In the genomic region with DNA sequence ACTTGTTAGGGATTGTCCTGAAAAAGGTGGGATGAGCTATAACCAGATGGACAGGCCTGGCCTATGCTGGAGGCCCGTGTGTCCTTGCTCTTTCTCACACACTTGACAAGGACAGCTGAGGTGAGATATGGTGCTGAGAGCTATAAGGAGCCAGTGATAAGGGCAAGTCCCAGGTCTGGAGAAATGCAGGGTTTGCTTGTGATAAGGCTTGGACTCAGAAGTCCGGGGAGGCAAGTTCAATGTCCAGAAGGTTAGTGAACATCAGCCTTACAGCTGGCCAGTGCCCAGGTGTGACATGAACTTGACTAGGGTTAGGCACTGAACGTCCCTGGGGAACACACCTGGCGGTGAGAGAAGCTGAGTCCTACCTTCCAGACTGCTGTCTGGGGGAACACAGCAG, we compare ENCODE assay signal across 22 mouse cellular contexts. TPM values are rescaled to one million over a fixed set of nuclear protein-coding genes. Genes with fewer than 3 reads are reported as not detected.
"Had no signal": no experiment of that assay in that cellular context is flagged by ENCODE, and none has a peak within 500 bp of the region (broad histone marks: within the 10 kb centered on the region; RNA-seq: fewer than 3 reads in every experiment).

No protein-coding gene starts in this region.

- H3K4me2 ChIP-seq: lung, embryonic 15.5 days; midbrain, embryonic 12.5 days; neural tube, embryonic 13.5 days; neural tube, embryonic 15.5 days had no signal

- H3K4me3 ChIP-seq: lung, embryonic 15.5 days; midbrain, embryonic 10.5 days; midbrain, embryonic 12.5 days; myocyte; neural tube, embryonic 13.5 days; neural tube, embryonic 15.5 days had no signal

- H3K9me3 ChIP-seq: lung, embryonic 15.5 days; midbrain, embryonic 10.5 days; midbrain, embryonic 12.5 days; neural tube, embryonic 13.5 days; neural tube, embryonic 15.5 days had no signal

- ATAC-seq: lung, postnatal 0 days; midbrain, embryonic 16.5 days had no signal

- DNase-seq: liver, postnatal 0 days; lung, adult 2 months; lung, postnatal 4 days; midbrain, embryonic 14.5 days; right cerebral cortex, postnatal 14 days; spleen, adult 18-20 months; thymus, adult 18-20 months; thymus, postnatal 14 days; thymus, postnatal 36 days had no signal

- H3K27ac ChIP-seq: lung, embryonic 15.5 days; midbrain, embryonic 10.5 days; midbrain, embryonic 12.5 days; neural tube, embryonic 13.5 days; neural tube, embryonic 15.5 days had no signal

- H3K36me3 ChIP-seq: lung, embryonic 15.5 days; midbrain, embryonic 10.5 days; midbrain, embryonic 12.5 days; neural tube, embryonic 13.5 days; neural tube, embryonic 15.5 days had no signal

- H3K9ac ChIP-seq: liver, postnatal 0 days; lung, embryonic 15.5 days; midbrain, embryonic 12.5 days; neural tube, embryonic 13.5 days; neural tube, embryonic 15.5 days had no signal

RNA-seq across cellular contexts. Expression of gene Mrgprg, which starts 14.7 kb away (rescaled TPM):
- total RNA-seq: megakaryocyte, adult 5-6 weeks; megakaryocyte-erythroid progenitor cell, adult 5-6 weeks had no signal
- polyA plus RNA-seq: liver, postnatal 0 days; lung, adult 2 months; lung, embryonic 15.5 days; lung, postnatal 0 days; midbrain, embryonic 10.5 days; midbrain, embryonic 12.5 days; midbrain, embryonic 14.5 days; midbrain, embryonic 16.5 days; myocyte; neural tube, embryonic 11.5 days; neural tube, embryonic 13.5 days; neural tube, embryonic 15.5 days; stomach, embryonic 14.5 days; stomach, embryonic 16.5 days had no signal

RNA-seq across cellular contexts. Expression of gene Mrgpre, which starts 32.2 kb away (rescaled TPM):
- total RNA-seq: megakaryocyte, adult 5-6 weeks had no signal
